Mouse (Mus musculus) E14TG2a.4 (cell line): ENCODE data around the gene Dars2.

ENCODE experiments used
- H3K27me3 ChIP-seq: 2 replicates; pipeline ENCODE4 v1.6.1; 2014; ENCODE audit warnings: low read length, control low read depth; ENCODE audit not compliant: insufficient read depth
- H3K36me3 ChIP-seq: 2 replicates; pipeline ENCODE4 v1.6.1; 2014; ENCODE audit warnings: low read length, control low read depth; ENCODE audit not compliant: insufficient read depth
- H3K4me1 ChIP-seq: replicated peaks from 2 replicates; pipeline ENCODE4 v1.6.1; 2014; ENCODE audit warnings: low read depth, low read length, control low read depth
- H3K4me3 ChIP-seq: replicated peaks from 2 replicates; pipeline ENCODE4 v1.5.1; 2014; ENCODE audit warnings: mild to moderate bottlenecking, low read length
- H3K9me3 ChIP-seq: 2 replicates; pipeline ENCODE4 v1.6.1; 2014; ENCODE audit warnings: low read length, control low read depth
- CTCF ChIP-seq: conservative IDR thresholded peaks from 2 replicates; pipeline ENCODE4 v1.5.1; 2014; ENCODE audit warnings: low read length
- NANOG ChIP-seq: IDR thresholded peaks from 2 replicates; pipeline ENCODE4 v1.6.1; 2014; ENCODE audit warnings: borderline replicate concordance, low read length, mixed read lengths
- POU5F1 ChIP-seq: IDR thresholded peaks from 2 replicates; pipeline ENCODE4 v1.6.1; 2014; ENCODE audit warnings: low read length, borderline replicate concordance

Gene Dars2

GRCm38 (mm10) chr1:161070352-161071271 lies at the start of gene Dars2, which contains the start of gene Cenpl:
Gene Dars2, minus strand, starts transcription at chr1:161070658.
Gene Cenpl, plus strand, starts transcription at chr1:161070713.
- peaks cover 29% of the 10 kb centered on the region for H3K4me1 ChIP-seq
- no peak for TF ChIP-seq CTCF
- no peak for TF ChIP-seq POU5F1
- TF ChIP-seq NANOG, result no peak
- H3K36me3 ChIP-seq, result peaks cover 45% of the 10 kb centered on the region
- H3K9me3 ChIP-seq, result no peaks in the 10 kb centered on the region
- H3K4me3 ChIP-seq, result peak within 1 kb of the TSS; percentile 97
- no peaks in the 10 kb centered on the region for H3K27me3 ChIP-seq

- no peaks in the 10 kb centered on the region for H3K4me1 ChIP-seq
- TF ChIP-seq NANOG, result no peak
- no peak for TF ChIP-seq POU5F1
- no peak for TF ChIP-seq CTCF
- no peak overlapping the region for H3K4me3 ChIP-seq
Observed at GRCm38 (mm10) chr1:161114591-161114990, 44.1 kb upstream of the Dars2 start.

GRCm38 (mm10) chr1:161109216-161109615 lies 38.8 kb upstream of the Dars2 start:
- H3K4me3 ChIP-seq, result no peak overlapping the region
- H3K4me1 ChIP-seq, result no peaks in the 10 kb centered on the region
- TF ChIP-seq CTCF, result no peak
- no peaks in the 10 kb centered on the region for H3K9me3 ChIP-seq
- no peaks in the 10 kb centered on the region for H3K27me3 ChIP-seq
- peaks cover 15% of the 10 kb centered on the region for H3K36me3 ChIP-seq

More at GRCm38 (mm10) chr1:161114591-161114990, 44.1 kb upstream of the Dars2 start:
- no peaks in the 10 kb centered on the region for H3K27me3 ChIP-seq
- H3K9me3 ChIP-seq, result no peaks in the 10 kb centered on the region
- peaks cover 2% of the 10 kb centered on the region; the same call in 1 of the 2 replicates for H3K36me3 ChIP-seq

- H3K4me3 ChIP-seq, result no peak overlapping the region
- TF ChIP-seq CTCF, result no peak
- TF ChIP-seq POU5F1, result no peak
- TF ChIP-seq NANOG, result no peak
- H3K4me1 ChIP-seq, result no peaks in the 10 kb centered on the region
Observed at GRCm38 (mm10) chr1:161103842-161104241, 33.4 kb upstream of the Dars2 start.

GRCm38 (mm10) chr1:161099721-161100405 lies 29.4 kb upstream of the Dars2 start:
- no peaks in the 10 kb centered on the region for H3K27me3 ChIP-seq
- TF ChIP-seq NANOG (no peak), POU5F1 (no peak), CTCF (no peak)
- peaks cover 30% of the 10 kb centered on the region for H3K36me3 ChIP-seq
- no peaks in the 10 kb centered on the region for H3K4me1 ChIP-seq
- H3K9me3 ChIP-seq, result 0 out of 2 replicates have a peak, but pooled peaks cover 2% of the 10 kb centered on the region
- H3K4me3 ChIP-seq, result no peak overlapping the region

More at GRCm38 (mm10) chr1:161103842-161104241, 33.4 kb upstream of the Dars2 start:
- no peaks in the 10 kb centered on the region for H3K27me3 ChIP-seq
- H3K9me3 ChIP-seq, result 0 out of 2 replicates have a peak, but pooled peaks cover 2% of the 10 kb centered on the region
- peaks cover 21% of the 10 kb centered on the region for H3K36me3 ChIP-seq

GRCm38 (mm10) chr1:161077243-161077642 lies 6.8 kb upstream of the Dars2 start:
- H3K4me3 ChIP-seq, result no peak overlapping the region
- no peak for TF ChIP-seq NANOG
- no peak for TF ChIP-seq POU5F1
- no peak for TF ChIP-seq CTCF
- H3K27me3 ChIP-seq, result no peaks in the 10 kb centered on the region
- H3K9me3 ChIP-seq, result no peaks in the 10 kb centered on the region
- H3K36me3 ChIP-seq, result peaks cover 62% of the 10 kb centered on the region
- H3K4me1 ChIP-seq, result peaks cover 14% of the 10 kb centered on the region

- H3K27me3 ChIP-seq, result no peaks in the 10 kb centered on the region
- H3K4me3 ChIP-seq, result no peak overlapping the region
- H3K36me3 ChIP-seq, result peaks cover 56% of the 10 kb centered on the region
- TF ChIP-seq POU5F1 (no peak), CTCF (no peak), NANOG (no peak)
- H3K9me3 ChIP-seq, result no peaks in the 10 kb centered on the region
- peaks cover 23% of the 10 kb centered on the region for H3K4me1 ChIP-seq
Observed at GRCm38 (mm10) chr1:161076238-161076637, 5.8 kb upstream of the Dars2 start.

GRCm38 (mm10) chr1:161071272-161071620 lies 788 bp upstream of the Dars2 start:
- peak overlapping the region; percentile 97 for H3K4me3 ChIP-seq
- H3K4me1 ChIP-seq, result peaks cover 29% of the 10 kb centered on the region
- peaks cover 41% of the 10 kb centered on the region for H3K36me3 ChIP-seq
- no peaks in the 10 kb centered on the region for H3K9me3 ChIP-seq
- no peaks in the 10 kb centered on the region for H3K27me3 ChIP-seq
- TF ChIP-seq POU5F1 (no peak), CTCF (no peak), NANOG (no peak)
